Mouse (Mus musculus): ENCODE results near the gene Snph. TPM values are rescaled to one million over a fixed set of nuclear protein-coding genes. Genes with fewer than 3 reads are reported as not detected.
A peak's percentile ranks its signal among the peaks of the same experiment; 100 is the strongest.

Snph gene
- polyA plus RNA-seq, 1 experiment from 2014 or later = 25.4 TPM

DNA sequence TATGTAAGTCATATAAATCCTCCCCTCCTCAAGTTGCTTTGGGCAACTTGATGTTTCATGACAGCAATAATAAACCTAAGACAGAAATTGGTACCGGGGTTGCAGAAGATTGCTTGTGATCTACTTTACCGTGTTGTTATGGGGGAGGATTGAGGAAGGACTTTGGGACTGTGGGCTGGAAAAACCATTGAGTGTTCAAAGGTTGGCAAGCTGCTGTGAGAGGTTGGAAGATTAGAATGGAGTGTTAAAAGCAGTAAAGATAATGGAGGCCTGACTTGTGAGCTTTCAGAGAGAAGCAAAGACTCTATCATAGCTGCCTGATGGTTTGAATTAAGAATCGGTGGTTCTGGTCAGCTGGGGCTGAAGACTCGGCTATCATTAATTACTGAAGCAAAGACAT lies 53.2 kb downstream of the Snph start:
- 91% methylated on average over 4 of the region's 4 CpGs for WGBS
- Histone ChIP-seq H3K9ac (no peak overlapping the region), H3K27me3 (ENCODE audit: control insufficient read depth, insufficient read depth, low read length) (no peaks in the 10 kb centered on the region), H3K36me3 (replicated peaks; ENCODE audit: control insufficient read depth, insufficient read depth) (no peaks in the 10 kb centered on the region), H3K4me3 (replicated peaks; ENCODE audit: low read length) (no peak overlapping the region), H3K9me3 (ENCODE audit: control insufficient read depth, low read length) (0 out of 2 replicates have a peak, but pooled peaks cover 3% of the 10 kb centered on the region), H3K4me2 (replicated peaks) (no peak overlapping the region), H3K4me1 (replicated peaks; ENCODE audit: control insufficient read depth, insufficient read depth, low read length) (peaks cover 10% of the 10 kb centered on the region), H3K27ac (no peak overlapping the region)
- DNase-seq (ENCODE audit: low spot score) (no peak), ATAC-seq (ENCODE audit: low FRiP score) (no peak)

DNA sequence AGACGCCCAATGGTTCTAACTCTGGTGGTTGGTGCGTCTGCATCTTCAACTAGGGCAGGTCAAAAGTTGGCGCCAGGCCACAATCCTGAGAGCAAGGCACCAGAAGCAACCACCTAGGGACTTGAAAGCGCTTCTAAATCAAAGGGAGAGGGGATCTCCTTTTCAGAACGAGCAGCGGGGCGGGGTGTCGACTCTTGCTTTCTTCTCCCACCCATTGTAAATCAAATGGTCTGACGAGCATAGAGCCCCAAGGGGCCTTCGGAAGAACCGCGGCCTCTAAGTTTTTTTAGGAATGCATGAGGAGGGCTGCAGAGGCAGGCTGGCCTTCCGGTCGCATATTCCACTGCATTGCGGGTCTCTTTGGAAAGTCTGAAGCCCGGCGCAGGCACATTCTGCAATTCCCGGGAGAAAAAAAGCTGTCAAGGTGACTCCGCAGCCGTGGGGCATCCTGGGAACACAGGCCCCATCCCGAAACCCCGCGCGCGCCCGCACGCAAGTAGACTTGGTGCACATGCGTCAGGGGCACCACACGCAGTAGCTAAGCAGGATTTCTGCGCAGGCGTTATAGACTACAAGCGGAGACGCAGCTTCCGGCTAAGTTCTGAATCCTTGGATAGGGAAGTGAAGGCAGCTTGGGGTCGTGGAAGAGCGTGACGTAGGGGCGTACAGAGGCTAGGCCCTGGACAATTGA lies 56.5 kb downstream of the Snph start:
- DNase-seq (ENCODE audit: low spot score) (peak; percentile 91), ATAC-seq (ENCODE audit: low FRiP score) (peak; percentile 98)
- H3K27me3 ChIP-seq (ENCODE audit: control insufficient read depth, insufficient read depth, low read length) = no peaks in the 10 kb centered on the region
- WGBS = under 1% methylated on average over 38 of the region's 38 CpGs
- no peaks in the 10 kb centered on the region for H3K9me3 ChIP-seq (ENCODE audit: control insufficient read depth, low read length)
- peak overlapping the region; percentile 62 for H3K4me2 ChIP-seq (replicated peaks)
- H3K9ac ChIP-seq = peak overlapping the region; percentile 57
- peaks cover 10% of the 10 kb centered on the region for H3K4me1 ChIP-seq (replicated peaks; ENCODE audit: control insufficient read depth, insufficient read depth, low read length)
- H3K36me3 ChIP-seq (replicated peaks; ENCODE audit: control insufficient read depth, insufficient read depth) = no peaks in the 10 kb centered on the region
- peak overlapping the region; percentile 39 for H3K4me3 ChIP-seq (replicated peaks; ENCODE audit: low read length)
- peak overlapping the region; percentile 86 for H3K27ac ChIP-seq

DNA sequence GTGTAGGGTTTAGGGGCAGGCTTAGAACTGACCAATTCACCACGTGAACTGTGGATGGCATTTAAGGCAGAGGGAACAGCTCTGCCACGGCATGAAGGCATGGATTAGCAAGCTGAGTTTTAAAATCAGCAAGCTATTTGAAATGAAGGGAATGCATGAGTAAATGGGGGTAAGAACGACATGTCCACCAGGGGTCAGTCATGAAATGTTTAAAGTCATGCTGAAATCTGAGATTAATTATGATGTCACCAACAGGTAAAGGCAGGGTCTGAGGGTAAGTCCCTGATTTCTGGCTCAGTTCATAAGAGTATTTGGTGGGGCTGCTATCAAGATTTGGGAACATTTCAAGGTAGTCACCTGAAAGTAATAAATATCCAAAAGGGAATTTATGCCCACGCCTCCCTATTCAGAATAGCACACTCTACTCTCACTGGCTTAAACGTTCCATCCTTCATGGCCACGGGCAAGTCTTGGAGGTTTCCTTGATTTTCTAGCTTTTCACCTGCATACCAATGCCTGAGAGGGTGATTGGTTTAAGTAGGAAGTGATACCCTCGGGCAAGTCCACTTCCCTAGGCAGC lies 57.2 kb downstream of the Snph start:
- Histone ChIP-seq H3K9ac (peak overlapping the region; percentile 57), H3K4me2 (replicated peaks) (peak overlapping the region; percentile 62), H3K27me3 (ENCODE audit: control insufficient read depth, insufficient read depth, low read length) (no peaks in the 10 kb centered on the region), H3K9me3 (ENCODE audit: control insufficient read depth, low read length) (no peaks in the 10 kb centered on the region), H3K27ac (peak overlapping the region; percentile 86), H3K4me3 (replicated peaks; ENCODE audit: low read length) (peak overlapping the region; percentile 39), H3K4me1 (replicated peaks; ENCODE audit: control insufficient read depth, insufficient read depth, low read length) (peaks cover 10% of the 10 kb centered on the region), H3K36me3 (replicated peaks; ENCODE audit: control insufficient read depth, insufficient read depth) (no peaks in the 10 kb centered on the region)
- DNase-seq (ENCODE audit: low spot score) = peak; percentile 70
- 22% methylated on average over 7 of the region's 7 CpGs for WGBS
- ATAC-seq (ENCODE audit: low FRiP score) = no peak

DNA sequence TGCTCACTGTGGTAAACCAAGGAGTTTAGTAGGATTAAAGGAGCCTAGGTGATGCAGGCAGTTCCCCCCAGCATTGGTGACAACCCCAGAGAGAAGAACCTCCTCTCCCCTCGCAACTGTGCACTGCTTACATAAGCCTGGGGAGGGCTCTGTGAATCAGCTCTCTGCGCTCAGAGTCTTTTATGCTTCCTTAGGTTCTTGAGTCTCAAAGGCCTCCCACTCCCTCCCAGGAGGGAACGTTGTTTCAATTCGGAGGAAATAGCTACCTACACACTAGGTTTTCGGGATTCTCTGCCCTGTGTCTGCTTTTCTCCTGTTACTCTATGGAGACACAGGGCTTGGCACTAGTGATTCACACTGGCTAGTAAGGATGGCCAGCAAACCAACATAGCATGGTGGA lies 57.8 kb downstream of the Snph start:
- no peaks in the 10 kb centered on the region for H3K9me3 ChIP-seq (ENCODE audit: control insufficient read depth, low read length)
- H3K27me3 ChIP-seq (ENCODE audit: control insufficient read depth, insufficient read depth, low read length) = no peaks in the 10 kb centered on the region
- H3K36me3 ChIP-seq (replicated peaks; ENCODE audit: control insufficient read depth, insufficient read depth) = no peaks in the 10 kb centered on the region
- ATAC-seq (ENCODE audit: low FRiP score) (no peak), DNase-seq (ENCODE audit: low spot score) (no peak)
- H3K4me2 ChIP-seq (replicated peaks) = no peak overlapping the region
- WGBS = 52% methylated on average over 5 of the region's 5 CpGs
- no peak overlapping the region for H3K27ac ChIP-seq
- H3K4me3 ChIP-seq (replicated peaks; ENCODE audit: low read length) = no peak overlapping the region
- H3K9ac ChIP-seq = no peak overlapping the region
- H3K4me1 ChIP-seq (replicated peaks; ENCODE audit: control insufficient read depth, insufficient read depth, low read length) = peaks cover 10% of the 10 kb centered on the region

DNA sequence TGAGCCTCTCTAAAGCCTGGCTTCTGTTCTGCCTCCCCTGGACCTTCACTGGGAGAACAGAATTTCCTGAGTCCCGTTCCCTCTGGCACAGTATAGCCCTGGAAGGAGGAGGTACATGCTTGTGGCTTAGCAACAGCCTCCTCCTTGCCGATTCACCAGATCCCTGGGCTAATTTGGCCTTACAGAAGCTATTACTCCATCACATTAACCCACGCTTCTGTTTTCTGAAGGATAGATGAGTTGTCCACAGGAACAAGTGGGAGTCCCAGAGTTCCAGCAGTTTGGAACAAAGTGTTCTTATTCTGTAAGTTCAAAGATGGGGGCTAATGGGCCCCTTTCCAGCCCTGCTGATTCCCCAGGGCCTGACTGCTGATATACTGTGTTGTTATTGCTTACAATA lies 58.7 kb downstream of the Snph start:
- no peak overlapping the region for H3K4me2 ChIP-seq (replicated peaks)
- no peaks in the 10 kb centered on the region for H3K27me3 ChIP-seq (ENCODE audit: control insufficient read depth, insufficient read depth, low read length)
- DNase-seq (ENCODE audit: low spot score) = no peak
- H3K9ac ChIP-seq = no peak overlapping the region
- 57% methylated on average over 3 of the region's 3 CpGs for WGBS
- no peaks in the 10 kb centered on the region for H3K36me3 ChIP-seq (replicated peaks; ENCODE audit: control insufficient read depth, insufficient read depth)
- H3K9me3 ChIP-seq (ENCODE audit: control insufficient read depth, low read length) = no peaks in the 10 kb centered on the region
- H3K27ac ChIP-seq = no peak overlapping the region
- peaks cover 10% of the 10 kb centered on the region for H3K4me1 ChIP-seq (replicated peaks; ENCODE audit: control insufficient read depth, insufficient read depth, low read length)
- H3K4me3 ChIP-seq (replicated peaks; ENCODE audit: low read length) = no peak overlapping the region
- ATAC-seq (ENCODE audit: low FRiP score) = no peak

DNA sequence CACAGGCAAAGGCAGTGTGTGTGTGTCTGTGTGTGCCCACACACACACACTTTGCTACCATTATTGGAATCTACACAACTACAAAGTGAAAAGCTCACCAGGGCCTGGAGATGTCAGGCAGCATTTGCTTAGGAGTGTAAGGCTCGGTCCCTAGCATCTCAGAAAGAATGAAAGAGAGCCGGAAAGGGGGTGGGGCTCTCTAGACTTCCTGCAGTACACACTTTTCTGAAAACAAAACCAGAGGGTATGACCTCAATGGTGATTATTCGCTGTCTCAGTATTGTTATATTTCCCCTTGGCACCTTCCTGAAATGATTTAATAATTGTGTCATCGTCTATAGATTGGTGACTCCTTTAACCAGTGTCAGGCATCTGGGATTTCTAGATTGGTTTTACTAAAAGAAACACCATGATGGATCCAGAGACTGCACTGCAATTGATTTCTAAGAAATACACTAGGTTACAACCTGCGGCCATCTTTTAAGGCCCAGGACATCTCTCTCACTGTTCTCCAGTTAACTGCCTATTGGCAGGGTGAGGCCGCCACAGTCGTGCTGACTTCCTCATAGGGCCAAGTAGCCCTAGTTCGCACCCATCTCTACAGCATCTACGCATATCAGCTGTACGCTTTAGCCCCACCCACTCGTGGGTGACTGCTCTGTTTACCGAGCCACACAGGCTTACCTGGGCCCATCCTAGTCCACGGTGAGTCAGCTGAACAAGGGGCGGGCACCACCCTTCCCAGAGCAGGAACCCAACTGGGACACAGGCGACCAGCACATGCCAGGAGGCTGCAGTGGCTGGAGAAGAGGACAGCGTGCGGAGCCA lies 60.3 kb downstream of the Snph start, which contains the start of gene Sdcbp2:
TSS of gene Sdcbp2 (plus strand) at position 750 of the 828 bp plus-strand sequence.
- no peaks in the 10 kb centered on the region for H3K27me3 ChIP-seq (ENCODE audit: control insufficient read depth, insufficient read depth, low read length)
- H3K4me2 ChIP-seq (replicated peaks) = no peak within 1 kb of the TSS
- H3K36me3 ChIP-seq (replicated peaks; ENCODE audit: control insufficient read depth, insufficient read depth) = no peaks in the 10 kb centered on the region
- H3K9me3 ChIP-seq (ENCODE audit: control insufficient read depth, low read length) = no peaks in the 10 kb centered on the region
- WGBS = 70% methylated on average over 17 of the region's 17 CpGs
- H3K27ac ChIP-seq = no peak within 1 kb of the TSS
- H3K4me3 ChIP-seq (replicated peaks; ENCODE audit: low read length) = no peak within 1 kb of the TSS
- H3K4me1 ChIP-seq (replicated peaks; ENCODE audit: control insufficient read depth, insufficient read depth, low read length) = peaks cover 10% of the 10 kb centered on the region
- ATAC-seq (ENCODE audit: low FRiP score) (no peak), DNase-seq (ENCODE audit: low spot score) (no peak)
- H3K9ac ChIP-seq = no peak within 1 kb of the TSS

DNA sequence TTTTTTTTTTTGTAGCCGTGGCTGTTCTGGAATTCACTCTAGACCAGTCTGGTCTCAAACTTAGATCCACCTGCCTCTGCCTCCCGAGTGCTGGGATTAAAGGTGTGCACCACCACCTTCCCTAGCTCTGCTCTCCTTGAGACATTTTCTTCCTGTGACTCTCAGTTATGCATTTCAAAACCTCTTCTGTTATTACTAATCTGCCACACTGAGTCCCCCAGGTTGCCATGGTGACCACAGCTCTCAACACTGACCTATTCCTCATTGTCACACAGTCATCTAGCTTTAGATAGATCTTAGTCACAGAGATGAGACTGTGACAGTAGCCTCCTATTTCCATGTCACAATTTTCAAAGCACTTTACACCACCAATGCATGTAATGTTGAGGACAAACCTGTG lies 62.9 kb downstream of the Snph start:
- Histone ChIP-seq H3K4me2 (replicated peaks) (no peak overlapping the region), H3K9ac (no peak overlapping the region), H3K4me1 (replicated peaks; ENCODE audit: control insufficient read depth, insufficient read depth, low read length) (no peaks in the 10 kb centered on the region), H3K27ac (no peak overlapping the region), H3K9me3 (ENCODE audit: control insufficient read depth, low read length) (no peaks in the 10 kb centered on the region), H3K36me3 (replicated peaks; ENCODE audit: control insufficient read depth, insufficient read depth) (0 out of 2 replicates have a peak, but pooled peaks cover 8% of the 10 kb centered on the region), H3K4me3 (replicated peaks; ENCODE audit: low read length) (no peak overlapping the region), H3K27me3 (ENCODE audit: control insufficient read depth, insufficient read depth, low read length) (no peaks in the 10 kb centered on the region)
- 83% methylated on average over 2 of the region's 2 CpGs for WGBS
- DNase-seq (ENCODE audit: low spot score) (no peak), ATAC-seq (ENCODE audit: low FRiP score) (no peak)

DNA sequence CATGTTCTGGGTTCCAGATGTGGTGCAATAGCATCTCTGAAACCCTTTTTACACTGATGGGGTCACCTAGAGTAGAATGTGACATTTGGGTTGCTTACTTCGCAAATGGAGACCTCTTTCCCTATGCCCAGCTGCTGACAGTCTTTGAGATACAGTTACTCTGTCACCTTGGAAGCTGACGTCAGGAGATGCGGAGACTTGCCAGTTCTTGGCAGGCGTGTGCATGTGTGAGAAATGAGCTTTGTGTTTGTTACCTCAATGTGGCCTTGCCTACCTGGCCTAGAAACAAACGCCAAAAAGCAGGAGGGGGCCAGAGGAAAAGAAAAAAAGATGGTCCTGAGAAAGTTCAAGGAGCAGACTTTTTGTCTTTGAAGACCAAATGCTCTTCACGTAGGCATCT lies 65.5 kb downstream of the Snph start:
- H3K36me3 ChIP-seq (replicated peaks; ENCODE audit: control insufficient read depth, insufficient read depth) = peaks cover 25% of the 10 kb centered on the region
- H3K9ac ChIP-seq = no peak overlapping the region
- H3K27ac ChIP-seq = no peak overlapping the region
- H3K4me1 ChIP-seq (replicated peaks; ENCODE audit: control insufficient read depth, insufficient read depth, low read length) = no peaks in the 10 kb centered on the region
- no peak overlapping the region for H3K4me2 ChIP-seq (replicated peaks)
- no peaks in the 10 kb centered on the region for H3K9me3 ChIP-seq (ENCODE audit: control insufficient read depth, low read length)
- ATAC-seq (ENCODE audit: low FRiP score) (no peak), DNase-seq (ENCODE audit: low spot score) (no peak)
- H3K27me3 ChIP-seq (ENCODE audit: control insufficient read depth, insufficient read depth, low read length) = no peaks in the 10 kb centered on the region
- 92% methylated on average over 6 of the region's 6 CpGs for WGBS
- no peak overlapping the region for H3K4me3 ChIP-seq (replicated peaks; ENCODE audit: low read length)

DNA sequence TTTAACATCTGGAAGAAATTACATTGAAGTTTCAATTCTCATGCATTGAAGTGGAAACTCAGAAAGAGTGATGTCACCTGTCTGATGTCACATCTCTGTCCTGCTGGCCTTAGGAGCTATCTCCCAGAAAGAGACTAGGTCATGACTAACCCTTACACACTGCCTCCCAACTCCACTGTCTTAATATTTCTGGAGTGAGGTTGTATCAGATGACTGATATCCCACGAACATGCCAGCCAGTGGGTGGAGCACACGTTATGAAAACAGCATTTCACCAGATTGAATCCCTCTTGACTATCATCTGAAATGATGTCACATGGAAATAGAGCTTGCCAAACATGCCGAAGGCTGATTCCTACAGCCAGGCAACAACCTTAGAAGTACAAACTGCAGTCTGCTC lies 67.4 kb downstream of the Snph start:
- ATAC-seq (ENCODE audit: low FRiP score) (no peak), DNase-seq (ENCODE audit: low spot score) (no peak)
- no peaks in the 10 kb centered on the region for H3K4me1 ChIP-seq (replicated peaks; ENCODE audit: control insufficient read depth, insufficient read depth, low read length)
- H3K4me2 ChIP-seq (replicated peaks) = no peak overlapping the region
- H3K9ac ChIP-seq = no peak overlapping the region
- no peaks in the 10 kb centered on the region for H3K27me3 ChIP-seq (ENCODE audit: control insufficient read depth, insufficient read depth, low read length)
- no peak overlapping the region for H3K4me3 ChIP-seq (replicated peaks; ENCODE audit: low read length)
- WGBS = 80% methylated on average over 3 of the region's 3 CpGs
- no peak overlapping the region for H3K27ac ChIP-seq
- no peaks in the 10 kb centered on the region for H3K9me3 ChIP-seq (ENCODE audit: control insufficient read depth, low read length)
- H3K36me3 ChIP-seq (replicated peaks; ENCODE audit: control insufficient read depth, insufficient read depth) = peaks cover 43% of the 10 kb centered on the region
